Mouse (Mus musculus) Patski (cell line): ENCODE measurements around the gene Tgoln1. TPM values are rescaled to one million over a fixed set of nuclear protein-coding genes. Genes with fewer than 3 reads are reported as not detected.
A peak's percentile ranks its signal among the peaks of the same experiment; 100 is the strongest.

ENCODE experiments used
- ATAC-seq: fragments of 100-300 bp; one replicate; pipeline ENCODE4 v1.8.0; 2021
- CTCF ChIA-PET: fragments of 350-600 bp; sonication (Branson Sonifier 250); formaldehyde crosslinking; loops from one replicate; lab custom pipeline; 2022; ENCODE audit warnings: inconsistent platforms; lab: Charles Lee
- POLR2A ChIA-PET: fragments of 350-600 bp; sonication (Branson Sonifier 250); formaldehyde crosslinking; loops from one replicate; lab custom pipeline; 2022; ENCODE audit warnings: antibody characterized with exemption, inconsistent platforms; lab: Charles Lee
- DNase-seq: peaks from one replicate; pipeline ENCODE4 v3.0.0-alpha.2; 2011; ENCODE audit warnings: low read depth, low spot score
- H3K27me3 ChIP-seq: fragments of 371-371 bp; one replicate; pipeline ENCODE4 v1.5.1; 2021
- CTCF ChIP-seq: fragments of 100-300 bp; IDR thresholded peaks from one replicate; pipeline ENCODE4 v1.5.1; 2021
- in situ Hi-C: fragments of 300-500 bp; cut with MboI; formaldehyde crosslinking; loops from 3 replicates; pipeline ENCODE4 v1.11.1; 2018; ENCODE audit warnings: low pct_unique_long_range_greater_than_20kb, mixed read lengths
- polyA plus RNA-seq: library from polyadenylated mRNA; unstranded; gene quantifications from one replicate; pipeline ENCODE4 v1.2.3, GENCODE M21; 2021

The Tgoln1 gene
- polyA plus RNA-seq, result 119 TPM

GRCm38 (mm10) chr6:72616643-72617288 is at the start of gene Tgoln1:
TSS of gene Tgoln1 (minus strand) at chr6:72617000.
- no peaks in the 10 kb centered on the region for H3K27me3 ChIP-seq
- POLR2A ChIA-PET, result interaction anchor here (1.4 to 1.8 kb wide), 2 partner anchors 14 to 19 kb away, joined by 3 to 5 read pairs; partner anchors contain the start of genes Elmod3 and Retsat
- CTCF ChIA-PET, result no interaction called here
- ATAC-seq, result peak; percentile 85
- in situ Hi-C loops, result no loop called here
- no peak for TF ChIP-seq CTCF
- no peak for DNase-seq

- ChIA-PET CTCF (interaction anchor here (1.0 kb wide), 1 partner anchor 28 kb away, joined by 3 read pairs; no protein-coding TSS in a partner anchor), POLR2A (no interaction called here)
- TF ChIP-seq CTCF, result no peak
- no peaks in the 10 kb centered on the region for H3K27me3 ChIP-seq
- DNase-seq (no peak), ATAC-seq (no peak)
- in situ Hi-C loops, result loop anchor here (10.0 kb wide), 1 partner anchor 121 kb away; the partner anchor contains the start of gene Tcf7l1
Measured at GRCm38 (mm10) chr6:72664290-72664689, 47.5 kb upstream of the Tgoln1 start.

GRCm38 (mm10) chr6:72663000-72663399 is 46.2 kb upstream of the Tgoln1 start:
- DNase-seq, result no peak
- POLR2A ChIA-PET, result interaction anchor here (0.6 kb wide), 2 partner anchors 110 to 194 kb away, joined by 3 read pairs; no protein-coding TSS in a partner anchor
- no peak for ATAC-seq

GRCm38 (mm10) chr6:72660391-72660720 is 43.6 kb upstream of the Tgoln1 start:
- in situ Hi-C loops, result loop anchor here (10.0 kb wide), 1 partner anchor 124 kb away; the partner anchor contains the start of gene Tcf7l1
- POLR2A ChIA-PET, result no interaction called here
- DNase-seq, result no peak
- no peak for TF ChIP-seq CTCF
- H3K27me3 ChIP-seq, result no peaks in the 10 kb centered on the region
- CTCF ChIA-PET, result interaction anchor here (1.1 to 3.8 kb wide), 4 partner anchors 11 to 24 kb away, joined by 3 to 12 read pairs (median 6); no protein-coding TSS in a partner anchor
- ATAC-seq, result peak; percentile 58

More at GRCm38 (mm10) chr6:72663000-72663399, 46.2 kb upstream of the Tgoln1 start:
- H3K27me3 ChIP-seq, result no peaks in the 10 kb centered on the region
- CTCF ChIA-PET, result no interaction called here
- in situ Hi-C loops, result loop anchor here (10.0 kb wide), 1 partner anchor 122 kb away; the partner anchor contains the start of gene Tcf7l1
- TF ChIP-seq CTCF, result no peak

- ATAC-seq (no peak), DNase-seq (peak; percentile 79)
- in situ Hi-C loops, result loop anchor here (10.0 kb wide), 1 partner anchor 125 kb away; the partner anchor contains the start of gene Tcf7l1
- POLR2A ChIA-PET, result interaction anchor here (1.2 kb wide), 1 partner anchor 116 kb away, joined by 4 read pairs; no protein-coding TSS in a partner anchor
- CTCF ChIA-PET, result interaction anchor here (1.1 to 3.8 kb wide), 5 partner anchors 12 to 27 kb away, joined by 3 to 12 read pairs (median 6); no protein-coding TSS in a partner anchor
- no peak for TF ChIP-seq CTCF
- H3K27me3 ChIP-seq, result no peaks in the 10 kb centered on the region
Measured at GRCm38 (mm10) chr6:72659717-72660390, 43.1 kb upstream of the Tgoln1 start.

- no peaks in the 10 kb centered on the region for H3K27me3 ChIP-seq
- ATAC-seq (no peak), DNase-seq (no peak)
- in situ Hi-C loops, result no loop called here
- TF ChIP-seq CTCF, result peak; percentile 70
- ChIA-PET CTCF (interaction anchor here (2.0 to 3.8 kb wide), 2 partner anchors 19 to 22 kb away, joined by 7 to 12 read pairs; no protein-coding TSS in a partner anchor), POLR2A (no interaction called here)
Measured at GRCm38 (mm10) chr6:72658006-72658405, 41.2 kb upstream of the Tgoln1 start.

- ChIA-PET CTCF (interaction anchor here (1.0 to 1.5 kb wide), 3 partner anchors 9 to 17 kb away, joined by 3 to 5 read pairs (median 3); no protein-coding TSS in a partner anchor), POLR2A (interaction anchor here (1.0 kb wide), 1 partner anchor 14 kb away, joined by 3 read pairs; no protein-coding TSS in a partner anchor)
- no peak for TF ChIP-seq CTCF
- in situ Hi-C loops, result no loop called here
- no peaks in the 10 kb centered on the region for H3K27me3 ChIP-seq
- DNase-seq (no peak), ATAC-seq (no peak)
Measured at GRCm38 (mm10) chr6:72656053-72656442, 39.2 kb upstream of the Tgoln1 start.

GRCm38 (mm10) chr6:72655309-72656052 is 38.7 kb upstream of the Tgoln1 start:
- no peak for DNase-seq
- ChIA-PET CTCF (interaction anchor here (1.0 to 1.5 kb wide), 2 partner anchors 8 to 10 kb away, joined by 3 to 5 read pairs; no protein-coding TSS in a partner anchor), POLR2A (interaction anchor here (0.7 to 1.0 kb wide), 2 partner anchors 15 to 149 kb away, joined by 3 to 5 read pairs; no protein-coding TSS in a partner anchor)
- no peaks in the 10 kb centered on the region for H3K27me3 ChIP-seq
- in situ Hi-C loops, result no loop called here
- ATAC-seq, result no peak
- TF ChIP-seq CTCF, result no peak

- no peaks in the 10 kb centered on the region for H3K27me3 ChIP-seq
- POLR2A ChIA-PET, result interaction anchor here (1.3 kb wide), 1 partner anchor 14 kb away, joined by 3 read pairs; no protein-coding TSS in a partner anchor
- no peak for DNase-seq
- in situ Hi-C loops, result no loop called here
- CTCF ChIA-PET, result interaction anchor here (1.3 to 2.1 kb wide), 2 partner anchors 9 to 13 kb away, joined by 5 to 7 read pairs; no protein-coding TSS in a partner anchor
- ATAC-seq, result no peak
- TF ChIP-seq CTCF, result no peak
Measured at GRCm38 (mm10) chr6:72654355-72654754, 37.6 kb upstream of the Tgoln1 start.

- DNase-seq, result peak; percentile 43
- peak; percentile 37 for ATAC-seq
Measured at GRCm38 (mm10) chr6:72653419-72653818, 36.6 kb upstream of the Tgoln1 start.

More at GRCm38 (mm10) chr6:72653419-72653818, 36.6 kb upstream of the Tgoln1 start:
- H3K27me3 ChIP-seq, result no peaks in the 10 kb centered on the region
- no peak for TF ChIP-seq CTCF
- in situ Hi-C loops, result no loop called here
- ChIA-PET POLR2A (no interaction called here), CTCF (interaction anchor here (1.1 to 2.1 kb wide), 4 partner anchors 8 to 137 kb away, joined by 3 to 7 read pairs (median 4); no protein-coding TSS in a partner anchor)
